Mouse (Mus musculus) stomach, postnatal 0 days (tissue): ENCODE data around the gene Ttll7.

Experiments
- CTCF ChIP-seq: IDR thresholded peaks from 2 replicates; pipeline ENCODE4 v1.5.1; 2016; ENCODE audit warnings: antibody characterized with exemption, low read depth, mild to moderate bottlenecking, moderate library complexity
- EP300 ChIP-seq: optimal IDR thresholded peaks from 2 replicates; pipeline ENCODE3; 2016; ENCODE audit warnings: antibody characterized with exemption

DNA sequence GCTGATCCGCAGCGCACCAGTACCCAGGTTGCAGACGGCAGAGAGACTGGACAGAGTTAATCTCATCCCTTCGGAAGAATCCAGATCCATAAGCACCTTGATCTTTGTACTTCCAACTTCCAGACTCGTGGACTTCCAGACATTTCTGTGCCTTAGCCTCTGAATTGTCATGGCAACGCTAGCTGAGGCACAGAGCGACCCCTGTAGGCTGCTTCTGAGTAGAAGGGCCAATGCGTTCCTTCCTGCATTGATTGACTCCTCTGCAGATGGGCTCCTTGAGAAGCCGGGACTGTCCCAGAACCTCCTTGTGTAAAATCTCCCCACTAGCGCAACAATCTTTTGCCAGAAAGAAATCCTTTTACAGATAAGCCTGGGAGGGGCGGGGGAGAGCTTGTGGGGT lies 177.6 kb downstream of the Ttll7 start:
- TF ChIP-seq CTCF, result 0 out of 2 replicates have a peak, but pooled peaks have one; percentile 7
- no peak for TF ChIP-seq EP300
